Mouse (Mus musculus) small intestine, adult 2 months (tissue): ENCODE data around the gene Zfp955b.

ENCODE experiments used
- CTCF ChIP-seq: fragments of 200-500 bp; IDR thresholded peaks from 2 replicates; pipeline ENCODE4 v1.5.1; 2012; ENCODE audit warnings: low read depth, mild to moderate bottlenecking, control low read depth, inconsistent platforms, low read length, moderate library complexity, mixed read lengths; ENCODE audit not compliant: insufficient replicate concordance, insufficient read length; ENCODE audit errors: extremely low read depth
- POLR2A ChIP-seq: fragments of 200-500 bp; IDR thresholded peaks from 2 replicates; pipeline ENCODE4 v1.6.1; 2012; ENCODE audit warnings: low read depth, mild to moderate bottlenecking, control low read depth, inconsistent platforms, low read length, moderate library complexity

DNA sequence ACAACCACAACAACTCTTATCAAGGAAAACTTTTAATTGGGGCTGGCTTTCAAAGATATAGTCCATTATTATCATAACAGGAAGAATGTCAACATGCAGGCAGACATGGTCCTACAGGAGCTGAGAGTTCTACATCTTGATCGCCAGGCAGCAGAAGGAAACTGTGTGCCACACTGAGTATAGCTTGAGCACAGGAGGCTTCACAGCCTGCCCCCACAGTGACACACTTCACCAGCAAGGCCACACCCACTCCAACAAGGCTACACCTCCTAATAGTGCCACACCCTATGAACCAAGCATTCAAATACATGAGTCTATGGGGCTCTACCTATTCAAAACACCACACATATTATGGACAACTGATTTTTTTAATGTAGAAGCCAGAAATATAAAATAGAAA, 63.6 kb downstream of the Zfp955b start:
- TF ChIP-seq CTCF (no peak), POLR2A (no peak)
